Mouse (Mus musculus) MEL (cell line): ENCODE data around the gene Ttc41. TPM values are rescaled to one million over a fixed set of nuclear protein-coding genes. Genes with fewer than 3 reads are reported as not detected.

Experiments
- DNase-seq: peaks from one replicate; pipeline ENCODE4 v3.0.0; 2011; ENCODE audit warnings: low read depth, low spot score
- H3K27ac ChIP-seq: 2 replicates; pipeline ENCODE4 v1.5.1; 2012; ENCODE audit warnings: low read depth, mild to moderate bottlenecking, control low read depth, low read length, moderate library complexity; ENCODE audit not compliant: control insufficient read depth
- H3K27me3 ChIP-seq, 2 experiments: fragments of 150-350 bp in 1 of 2; sonication (generic) in 1 of 2; 2 replicates each; pipeline ENCODE4 v1.6.1; 2012; ENCODE audit warnings: low read length in 2 of 2, mild to moderate bottlenecking in 2 of 2, improper control_type of control experiment in 1 of 2, moderate library complexity in 1 of 2; ENCODE audit not compliant: insufficient read depth in 2 of 2, control insufficient read depth in 1 of 2
- H3K36me3 ChIP-seq, 2 experiments: 2 replicates each; pipeline ENCODE4 v1.6.1; 2012 to 2014; ENCODE audit warnings: low read length in 2 of 2, improper control_type of control experiment in 1 of 2, inconsistent platforms in 1 of 2, mild to moderate bottlenecking in 1 of 2; ENCODE audit not compliant: insufficient read depth in 2 of 2, control insufficient read depth in 1 of 2
- H3K4me1 ChIP-seq, 2 experiments: fragments of 150-350 bp in 1 of 2; sonication (generic) in 1 of 2; 2 replicates each; pipeline ENCODE4 v1.6.1; 2012; ENCODE audit warnings: low read length in 2 of 2, improper control_type of control experiment in 1 of 2, mild to moderate bottlenecking in 1 of 2; ENCODE audit not compliant: insufficient read depth in 2 of 2, control insufficient read depth in 1 of 2
- H3K4me3 ChIP-seq, 2 experiments: fragments of 150-350 bp in 1 of 2; sonication (generic) in 1 of 2; 2 replicates each; pipeline ENCODE4 v1.5.1; 2012; ENCODE audit warnings: low read depth in 2 of 2, low read length in 2 of 2, mild to moderate bottlenecking in 2 of 2, moderate library complexity in 2 of 2, control low read depth in 1 of 2, improper control_type of control experiment in 1 of 2; ENCODE audit not compliant: control insufficient read depth in 1 of 2, insufficient read depth in 1 of 2
- H3K79me2 ChIP-seq: 2 replicates; pipeline ENCODE4 v1.6.1; 2012; ENCODE audit warnings: mild to moderate bottlenecking, low read length, moderate library complexity; ENCODE audit not compliant: control insufficient read depth, poor library complexity, insufficient read depth
- H3K9ac ChIP-seq: 2 replicates; pipeline ENCODE4 v1.6.1; 2012; ENCODE audit warnings: low read depth, mild to moderate bottlenecking, control low read depth, low read length, moderate library complexity; ENCODE audit not compliant: control insufficient read depth, poor library complexity, severe bottlenecking
- H3K9me3 ChIP-seq: fragments of 150-350 bp; sonication (generic); replicated peaks from 2 replicates; pipeline ENCODE4 v1.6.1; 2012; ENCODE audit warnings: mild to moderate bottlenecking, low read length, improper control_type of control experiment, moderate library complexity; ENCODE audit not compliant: insufficient read depth
- CHD1 ChIP-seq: IDR thresholded peaks from 2 replicates; pipeline ENCODE4 v1.6.1; 2012; ENCODE audit warnings: low read depth, mild to moderate bottlenecking, inconsistent platforms, low read length, improper control_type of control experiment
- CHD2 ChIP-seq: IDR thresholded peaks from 2 replicates; pipeline ENCODE4 v1.6.1; 2011; ENCODE audit warnings: low read length, improper control_type of control experiment
- CTCF ChIP-seq, 3 experiments: IDR thresholded peaks in 2 of 3; conservative IDR thresholded peaks in 1 of 3; 2 replicates each; pipeline ENCODE4 v1.5.1; 2011 to 2012; ENCODE audit warnings: low read length in 3 of 3, low read depth in 2 of 3, mild to moderate bottlenecking in 2 of 3, improper control_type of control experiment in 1 of 3, inconsistent platforms in 1 of 3, mixed read lengths in 1 of 3, moderate library complexity in 1 of 3; ENCODE audit not compliant: control insufficient read depth in 1 of 3, insufficient read depth in 1 of 3, poor library complexity in 1 of 3, severe bottlenecking in 1 of 3
- ELF1 ChIP-seq: IDR thresholded peaks from 2 replicates; pipeline ENCODE4 v1.6.1; 2014; ENCODE audit warnings: low read depth, mild to moderate bottlenecking, inconsistent platforms, low read length, improper control_type of control experiment, moderate library complexity
- EP300 ChIP-seq, 2 experiments: IDR thresholded peaks; 2 replicates each; pipeline ENCODE4 v1.6.1; 2011; ENCODE audit warnings: improper control_type of control experiment in 2 of 2, low read length in 2 of 2, low read depth in 1 of 2, mild to moderate bottlenecking in 1 of 2
- ETS1 ChIP-seq: IDR thresholded peaks from 2 replicates; pipeline ENCODE4 v1.6.1; 2012; ENCODE audit warnings: low read depth, mild to moderate bottlenecking, inconsistent platforms, low read length, improper control_type of control experiment, moderate library complexity
- GABPA ChIP-seq: IDR thresholded peaks from 2 replicates; pipeline ENCODE4 v1.6.1; 2012; ENCODE audit warnings: low read depth, mild to moderate bottlenecking, inconsistent platforms, low read length, improper control_type of control experiment, moderate library complexity
- GATA1 ChIP-seq: IDR thresholded peaks from 2 replicates; pipeline ENCODE4 v1.6.1; 2011; ENCODE audit warnings: low read depth, low read length, improper control_type of control experiment
- HCFC1 ChIP-seq: IDR thresholded peaks from 2 replicates; pipeline ENCODE4 v1.6.1; 2012; ENCODE audit warnings: low read depth, mild to moderate bottlenecking, inconsistent platforms, low read length, improper control_type of control experiment, moderate library complexity
- KAT2A ChIP-seq: conservative IDR thresholded peaks from 2 replicates; pipeline ENCODE4 v1.6.1; 2012; ENCODE audit warnings: low read depth, low read length, improper control_type of control experiment, inconsistent platforms
- MAFK ChIP-seq: IDR thresholded peaks from 2 replicates; pipeline ENCODE4 v1.6.1; 2011; ENCODE audit warnings: low read depth, mild to moderate bottlenecking, low read length, improper control_type of control experiment, borderline replicate concordance
- MAX ChIP-seq: IDR thresholded peaks from 2 replicates; pipeline ENCODE4 v1.6.1; 2011; ENCODE audit warnings: low read length, improper control_type of control experiment
- MEF2A ChIP-seq: IDR thresholded peaks from 2 replicates; pipeline ENCODE4 v1.6.1; 2014; ENCODE audit warnings: low read depth, mild to moderate bottlenecking, inconsistent platforms, low read length, improper control_type of control experiment; ENCODE audit not compliant: poor library complexity, insufficient replicate concordance, severe bottlenecking; ENCODE audit errors: extremely low read depth
- NRF1 ChIP-seq: IDR thresholded peaks from 2 replicates; pipeline ENCODE4 v1.6.1; 2014; ENCODE audit warnings: low read depth, mild to moderate bottlenecking, inconsistent platforms, low read length, improper control_type of control experiment, moderate library complexity; ENCODE audit not compliant: poor library complexity, insufficient read depth, severe bottlenecking
- POLR2A ChIP-seq, 2 experiments: IDR thresholded peaks; 2 replicates each; pipeline ENCODE4 v1.6.1; 2011 to 2012; ENCODE audit warnings: low read length in 2 of 2, mild to moderate bottlenecking in 2 of 2, control low read depth in 1 of 2, improper control_type of control experiment in 1 of 2, low read depth in 1 of 2, moderate library complexity in 1 of 2; ENCODE audit not compliant: control insufficient read depth in 1 of 2, insufficient read depth in 1 of 2, poor library complexity in 1 of 2
- POLR2AphosphoS2 ChIP-seq: IDR thresholded peaks from 2 replicates; pipeline ENCODE4 v1.6.1; 2011; ENCODE audit warnings: low read length, improper control_type of control experiment
- TAL1 ChIP-seq: IDR thresholded peaks from 2 replicates; pipeline ENCODE4 v1.6.1; 2012; ENCODE audit warnings: mild to moderate bottlenecking, inconsistent platforms, low read length, moderate library complexity, mixed read lengths
- TBP ChIP-seq: IDR thresholded peaks from 2 replicates; pipeline ENCODE4 v1.8.0; 2011; ENCODE audit warnings: low read depth, low read length, improper control_type of control experiment
- TCF12 ChIP-seq: IDR thresholded peaks from 2 replicates; pipeline ENCODE4 v1.6.1; 2014; ENCODE audit warnings: low read depth, mild to moderate bottlenecking, inconsistent platforms, low read length, improper control_type of control experiment, moderate library complexity
- ZKSCAN1 ChIP-seq: IDR thresholded peaks from 2 replicates; pipeline ENCODE4 v1.6.1; 2012; ENCODE audit warnings: low read depth, mild to moderate bottlenecking, inconsistent platforms, low read length, improper control_type of control experiment, moderate library complexity
- ZMIZ1 ChIP-seq: IDR thresholded peaks from 2 replicates; pipeline ENCODE4 v1.6.1; 2012; ENCODE audit warnings: low read depth, mild to moderate bottlenecking, inconsistent platforms, low read length, improper control_type of control experiment, moderate library complexity
- ZNF384 ChIP-seq: IDR thresholded peaks from 2 replicates; pipeline ENCODE4 v1.6.1; 2012; ENCODE audit warnings: low read depth, mild to moderate bottlenecking, inconsistent platforms, low read length, improper control_type of control experiment
- polyA plus RNA-seq, 2 experiments: library from polyadenylated mRNA; stranded (reverse) in 1 of 2; unstranded in 1 of 2; fragments of >175 nt in 1 of 2; fragments of >200 nt in 1 of 2; gene quantifications; 2 replicates each; pipeline versions ENCODE4 v1.2.1 to v1.2.4; 2012; ENCODE audit warnings: low replicate concordance in 2 of 2, low read depth in 1 of 2; ENCODE audit not compliant: insufficient read length in 2 of 2, insufficient read depth in 1 of 2, missing spikeins in 1 of 2
- total RNA-seq: library from RNA; depleted of rRNA; stranded (reverse); fragments of 300-350 nt; gene quantifications from 2 replicates; pipeline ENCODE4 v1.2.3, GENCODE M21; 2012

Gene Ttc41
- total and polyA plus RNA-seq, 3 experiments, result 1.0 to 2.1 TPM; not detected in 1

DNA sequence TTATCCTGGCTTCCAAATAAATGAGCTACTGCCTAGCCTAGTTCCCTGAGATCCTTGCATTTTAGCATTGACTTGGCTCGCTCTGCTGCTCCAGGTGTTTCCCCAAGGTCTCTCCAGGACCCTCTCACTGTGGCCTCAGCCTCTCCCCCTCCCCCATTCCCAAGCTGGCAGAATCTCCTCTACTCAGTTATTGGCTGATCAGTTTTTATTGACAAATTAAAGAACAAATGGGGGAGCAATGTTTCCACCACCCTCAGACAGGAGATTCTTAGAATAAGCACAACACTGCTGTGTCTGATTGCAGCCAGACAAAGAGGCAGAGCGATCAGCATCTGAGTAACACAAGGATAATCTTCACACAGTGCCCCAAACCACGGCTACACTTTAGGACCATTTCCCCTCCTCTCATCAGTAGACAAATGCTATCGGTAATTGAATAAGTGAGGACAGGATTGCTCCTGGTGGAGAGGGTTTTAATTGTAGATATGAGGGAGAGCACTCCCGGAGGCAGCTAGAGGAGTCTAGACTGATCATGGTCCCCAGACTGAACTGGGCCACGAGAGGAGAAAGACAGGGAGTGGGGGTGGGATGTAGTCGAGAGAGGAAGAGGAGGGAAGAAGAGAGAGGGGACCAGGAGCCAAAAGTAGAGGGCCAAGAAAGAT, 56.2 kb downstream of the Ttc41 start:
- Histone ChIP-seq H3K9ac (no peak overlapping the region), H3K9me3 (no peaks in the 10 kb centered on the region), H3K27me3 (no peaks in the 10 kb centered on the region), H3K4me3 (no peak overlapping the region), H3K79me2 (no peaks in the 10 kb centered on the region), H3K4me1 (peaks cover 11% of the 10 kb centered on the region in 2 experiments), H3K27ac (no peak overlapping the region), H3K36me3 (peaks cover 0 to 10% of the 10 kb centered on the region in 2 experiments; a peak in 2 of 4 replicates)
- DNase-seq, result no peak
- no peak for TF ChIP-seq GATA1
- no peak for TF ChIP-seq TAL1
- TF ChIP-seq EP300 (IDR thresholded peaks at IDR 0.05; ENCODE audit: low read depth in 1 of 2, low read length in 2 of 2), result no peak
- no peak for TF ChIP-seq KAT2A
- no peak for TF ChIP-seq MAFK
- TF ChIP-seq TBP, result no peak
- TF ChIP-seq CTCF (IDR thresholded peaks at IDR 0.05 in 2 of 3, conservative IDR thresholded peaks at IDR 0.05 in 1 of 3; ENCODE audit: control insufficient read depth in 1 of 3, insufficient read depth in 1 of 3, low read depth in 2 of 3, low read length in 3 of 3, poor library complexity in 1 of 3, severe bottlenecking in 1 of 3), result no peak

DNA sequence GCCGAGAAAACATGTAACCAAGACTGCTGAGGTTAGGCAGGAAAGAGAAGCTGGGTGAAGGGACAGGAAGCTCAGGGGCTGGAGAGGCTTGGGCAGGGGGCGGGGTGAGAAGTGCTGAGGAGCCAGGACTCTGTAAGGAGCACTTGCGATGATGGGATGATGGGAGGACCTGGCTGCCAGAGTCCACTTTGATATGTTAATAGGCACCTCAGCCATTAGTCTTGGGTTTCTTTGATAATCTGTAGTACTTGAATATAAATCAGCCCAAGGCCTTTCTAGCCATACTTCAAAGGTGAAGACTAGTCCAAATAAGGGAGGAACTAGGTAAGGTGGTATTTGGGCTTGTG, 56.7 kb downstream of the Ttc41 start:
- no peak for TF ChIP-seq POLR2AphosphoS2
- no peak for TF ChIP-seq ZNF384
- TF ChIP-seq MAX, result no peak
- no peak for TF ChIP-seq CHD1
- no peak for TF ChIP-seq GATA1
- TF ChIP-seq MAFK, result no peak
- TF ChIP-seq TAL1, result no peak
- no peak for TF ChIP-seq CHD2
- TF ChIP-seq CTCF (IDR thresholded peaks at IDR 0.05 in 2 of 3, conservative IDR thresholded peaks at IDR 0.05 in 1 of 3; ENCODE audit: control insufficient read depth in 1 of 3, insufficient read depth in 1 of 3, low read depth in 2 of 3, low read length in 3 of 3, poor library complexity in 1 of 3, severe bottlenecking in 1 of 3), result no peak
- no peak for TF ChIP-seq ELF1
- TF ChIP-seq NRF1, result no peak
- no peak for TF ChIP-seq TCF12
- no peak for TF ChIP-seq ETS1
- no peak for TF ChIP-seq HCFC1
- TF ChIP-seq POLR2A (IDR thresholded peaks at IDR 0.05; ENCODE audit: control insufficient read depth in 1 of 2, insufficient read depth in 1 of 2, low read depth in 1 of 2, low read length in 2 of 2, poor library complexity in 1 of 2), result no peak
- no peak for TF ChIP-seq MEF2A
- TF ChIP-seq ZKSCAN1, result no peak
- no peak for TF ChIP-seq ZMIZ1
- TF ChIP-seq TBP, result no peak
- TF ChIP-seq GABPA, result no peak
- no peak overlapping the region for H3K27ac ChIP-seq

More for the DNA sequence above, 56.7 kb downstream of the Ttc41 start:
- DNase-seq, result no peak
- Histone ChIP-seq H3K9me3 (no peaks in the 10 kb centered on the region), H3K4me1 (peaks cover 6 to 9% of the 10 kb centered on the region in 2 experiments), H3K36me3 (peaks cover 0 to 5% of the 10 kb centered on the region in 2 experiments; a peak in 2 of 4 replicates), H3K9ac (no peak overlapping the region), H3K27me3 (no peaks in the 10 kb centered on the region), H3K79me2 (no peaks in the 10 kb centered on the region), H3K4me3 (no peak overlapping the region)
